Mouse (Mus musculus) stomach, postnatal 0 days (tissue): Measurements from ENCODE around the gene Serp2.

Source experiments
- CTCF ChIP-seq: IDR thresholded peaks from 2 replicates; pipeline ENCODE4 v1.5.1; 2016; ENCODE audit warnings: antibody characterized with exemption, low read depth, mild to moderate bottlenecking, moderate library complexity
- EP300 ChIP-seq: optimal IDR thresholded peaks from 2 replicates; pipeline ENCODE3; 2016; ENCODE audit warnings: antibody characterized with exemption

- TF ChIP-seq EP300 (no peak), CTCF (no peak)
These were observed 10.6 kb upstream of the Serp2 start for GRCm38 (mm10) chr14:76567280-76567679.
